Mouse (Mus musculus): Measurements from ENCODE around the gene Tmcc2. TPM values are rescaled to one million over a fixed set of nuclear protein-coding genes. Genes with fewer than 3 reads are reported as not detected.

Tmcc2 gene
- total RNA-seq, 1 experiment from 2014 or later, result 4.5 TPM

GRCm38 (mm10) chr1:132396705-132397104, 5.6 kb upstream of the Tmcc2 start:
- ATAC-seq (ENCODE audit: extremely low read depth, insufficient number of reproducible peaks, low FRiP score, poor library complexity, severe bottlenecking), result no peak

DNA sequence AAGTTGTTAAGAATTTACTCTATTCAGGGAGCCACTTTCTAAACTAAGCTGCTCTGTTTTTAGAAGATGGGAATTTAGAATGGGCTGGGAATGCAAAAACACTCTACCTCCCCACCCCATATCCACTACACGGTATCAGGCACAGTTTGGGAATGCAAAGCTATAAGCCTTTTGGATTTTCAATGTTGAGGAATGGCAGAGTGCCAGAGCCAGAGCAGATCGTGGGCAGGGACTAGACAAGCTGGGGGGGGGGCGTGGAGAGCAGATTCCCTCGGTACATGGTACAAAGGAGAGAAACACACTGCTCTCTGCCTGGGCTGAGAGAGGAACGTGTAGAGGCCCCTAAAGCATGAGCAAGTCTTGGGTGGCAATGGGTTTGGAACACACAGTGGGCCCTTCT, 1.8 kb upstream of the Tmcc2 start:
- ATAC-seq (ENCODE audit: extremely low read depth, insufficient number of reproducible peaks, low FRiP score, poor library complexity, severe bottlenecking), result no peak

DNA sequence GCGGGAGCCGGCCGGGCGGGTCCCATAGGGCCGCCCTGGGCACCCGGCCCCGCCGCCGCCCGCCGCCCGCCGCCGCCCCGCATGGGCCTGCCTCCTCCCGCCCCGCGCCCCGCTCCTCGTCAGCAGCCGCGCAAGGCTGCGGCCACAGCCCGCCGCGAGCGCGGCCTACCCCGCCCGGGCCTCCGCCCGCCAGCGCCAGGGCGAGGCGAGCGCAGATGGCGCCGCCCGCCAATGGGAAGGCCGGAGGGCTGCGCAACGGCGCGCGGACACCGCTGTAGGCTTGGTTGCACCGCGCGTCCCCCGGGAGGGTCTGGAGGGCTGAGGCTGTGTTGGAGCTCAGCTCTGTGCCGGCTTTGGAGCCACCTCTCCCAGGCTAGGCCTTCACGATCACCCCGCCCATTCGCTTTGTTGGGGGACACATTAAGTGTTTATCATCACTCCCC, 520 bp upstream of the Tmcc2 start:
- no peak for ATAC-seq (ENCODE audit: extremely low read depth, insufficient number of reproducible peaks, low FRiP score, poor library complexity, severe bottlenecking)

GRCm38 (mm10) chr1:132389886-132390585, 1.0 kb downstream of the Tmcc2 start:
- ATAC-seq (ENCODE audit: extremely low read depth, insufficient number of reproducible peaks, low FRiP score, poor library complexity, severe bottlenecking), result peak; percentile 54; the same call in 1 of the 2 replicates

DNA sequence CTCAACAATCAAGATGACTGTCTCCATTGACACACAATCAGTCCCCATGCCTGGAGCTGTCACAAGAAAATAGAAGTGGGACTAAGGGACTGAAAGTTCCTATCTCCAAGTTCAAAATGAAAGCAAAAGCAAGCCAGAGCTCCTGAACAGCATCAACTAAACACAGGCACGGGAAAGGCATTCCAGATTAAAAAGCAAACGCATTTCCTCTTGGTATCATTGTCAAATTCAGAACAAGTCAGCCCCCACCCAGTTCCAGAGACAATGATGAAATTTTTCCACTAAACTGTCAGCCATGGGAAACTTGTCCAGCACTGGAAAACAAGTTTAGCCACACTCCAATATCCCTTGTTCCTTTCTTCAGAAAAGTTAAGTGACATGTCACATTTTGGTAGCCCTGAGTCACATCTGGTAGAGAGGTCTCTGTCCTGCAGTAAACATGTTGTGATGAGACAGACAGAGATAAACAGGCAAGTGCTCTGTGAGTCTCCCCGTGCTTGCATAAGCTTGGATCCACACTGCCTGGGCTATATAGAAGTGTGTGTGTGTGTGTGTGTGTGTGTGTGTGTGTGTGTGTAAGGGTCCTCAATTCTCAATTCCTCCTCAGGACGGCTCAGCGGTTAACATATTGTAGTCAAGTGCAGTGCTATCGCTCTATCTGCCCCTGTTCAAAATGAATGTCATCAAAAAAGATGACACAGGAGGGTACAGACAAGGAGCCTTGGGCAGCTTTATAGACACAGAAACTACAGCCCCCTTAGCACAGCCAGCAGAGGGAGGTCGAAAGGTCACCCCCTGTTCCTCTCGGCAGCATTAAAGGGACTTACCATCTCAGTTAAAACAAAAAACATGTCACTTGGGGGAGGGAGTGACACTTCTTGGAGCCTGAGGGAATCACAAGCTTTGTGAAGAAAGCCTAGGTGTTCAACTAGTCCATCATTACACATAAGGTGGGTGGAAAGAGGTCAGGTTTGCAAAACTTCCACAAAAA, 2.0 kb downstream of the Tmcc2 start:
- no peak for ATAC-seq (ENCODE audit: extremely low read depth, insufficient number of reproducible peaks, low FRiP score, poor library complexity, severe bottlenecking)

DNA sequence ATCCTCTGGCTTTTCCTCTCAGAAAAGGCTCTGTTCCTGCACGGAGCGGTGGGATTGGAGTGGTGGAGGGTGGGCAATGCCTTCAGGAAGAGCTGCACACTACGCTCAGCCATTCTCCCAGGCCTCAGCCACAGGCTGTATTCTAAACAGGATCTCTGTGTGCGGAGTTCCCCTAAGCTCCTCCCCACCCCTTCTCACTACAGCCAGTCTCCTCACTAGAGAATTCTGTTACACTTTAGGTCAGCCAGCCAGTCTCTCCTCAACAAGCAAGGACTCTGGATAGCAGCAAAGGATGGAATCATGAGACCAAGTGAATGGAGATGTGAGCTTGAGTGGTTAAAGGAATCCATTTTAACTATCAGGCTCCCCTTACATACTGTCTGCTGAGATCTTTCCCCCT, 3.1 kb downstream of the Tmcc2 start:
- ATAC-seq (ENCODE audit: extremely low read depth, insufficient number of reproducible peaks, low FRiP score, poor library complexity, severe bottlenecking), result no peak

DNA sequence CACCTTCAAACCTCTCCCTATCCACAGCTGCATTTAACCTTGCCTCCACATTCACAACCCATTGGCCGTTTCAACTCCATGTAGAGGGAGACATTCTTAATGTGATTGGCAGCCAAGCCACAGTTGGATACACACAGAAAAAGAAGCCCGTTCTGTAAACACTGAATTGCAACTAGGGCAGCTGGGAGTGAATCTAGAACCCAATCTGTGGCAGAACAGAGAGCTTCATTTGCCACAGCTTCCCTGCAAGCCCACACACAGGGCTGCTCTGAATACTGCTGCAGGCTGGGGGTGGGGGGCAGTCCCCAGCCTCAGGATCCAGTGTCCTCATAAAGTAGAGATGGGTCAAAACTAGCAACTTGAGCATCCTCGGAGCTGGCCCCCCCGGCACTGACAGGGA, 4.8 kb downstream of the Tmcc2 start:
- ATAC-seq (ENCODE audit: extremely low read depth, insufficient number of reproducible peaks, low FRiP score, poor library complexity, severe bottlenecking), result no peak

- no peak for ATAC-seq (ENCODE audit: extremely low read depth, insufficient number of reproducible peaks, low FRiP score, poor library complexity, severe bottlenecking)
Measured at GRCm38 (mm10) chr1:132385711-132386110, 5.4 kb downstream of the Tmcc2 start.

- ATAC-seq (ENCODE audit: extremely low read depth, insufficient number of reproducible peaks, low FRiP score, poor library complexity, severe bottlenecking), result no peak
Measured at GRCm38 (mm10) chr1:132385266-132385665, 5.8 kb downstream of the Tmcc2 start.

- no peak for ATAC-seq (ENCODE audit: extremely low read depth, insufficient number of reproducible peaks, low FRiP score, poor library complexity, severe bottlenecking)
Measured at GRCm38 (mm10) chr1:132384001-132384554, 7.0 kb downstream of the Tmcc2 start.

DNA sequence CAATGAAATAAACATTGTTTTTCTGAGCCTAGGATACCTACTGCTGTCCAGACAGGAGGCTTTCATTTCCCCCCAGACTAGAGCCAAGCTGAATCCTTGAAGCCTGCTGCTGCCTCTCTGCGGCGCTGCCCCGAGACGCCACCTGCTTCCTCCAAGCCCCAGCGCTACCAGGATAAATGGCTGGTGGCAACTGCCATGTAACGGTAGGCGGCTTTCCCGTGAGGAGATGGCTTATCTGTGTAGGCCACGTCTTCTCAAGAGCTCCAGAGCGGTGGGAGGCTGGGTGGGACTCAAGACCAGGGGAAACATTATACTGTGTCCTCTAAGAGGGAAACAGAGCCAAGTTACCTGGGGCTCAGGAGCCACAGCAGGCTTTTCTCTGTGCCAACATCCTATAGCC, 9.2 kb downstream of the Tmcc2 start:
- ATAC-seq (ENCODE audit: extremely low read depth, insufficient number of reproducible peaks, low FRiP score, poor library complexity, severe bottlenecking), result no peak

GRCm38 (mm10) chr1:132380550-132381100, 10.5 kb downstream of the Tmcc2 start:
- no peak for ATAC-seq (ENCODE audit: extremely low read depth, insufficient number of reproducible peaks, low FRiP score, poor library complexity, severe bottlenecking)

- no peak for ATAC-seq (ENCODE audit: extremely low read depth, insufficient number of reproducible peaks, low FRiP score, poor library complexity, severe bottlenecking)
Measured at GRCm38 (mm10) chr1:132377811-132378210, 13.3 kb downstream of the Tmcc2 start.

- no peak for ATAC-seq (ENCODE audit: extremely low read depth, insufficient number of reproducible peaks, low FRiP score, poor library complexity, severe bottlenecking)
Measured at GRCm38 (mm10) chr1:132377055-132377365, 14.1 kb downstream of the Tmcc2 start.

DNA sequence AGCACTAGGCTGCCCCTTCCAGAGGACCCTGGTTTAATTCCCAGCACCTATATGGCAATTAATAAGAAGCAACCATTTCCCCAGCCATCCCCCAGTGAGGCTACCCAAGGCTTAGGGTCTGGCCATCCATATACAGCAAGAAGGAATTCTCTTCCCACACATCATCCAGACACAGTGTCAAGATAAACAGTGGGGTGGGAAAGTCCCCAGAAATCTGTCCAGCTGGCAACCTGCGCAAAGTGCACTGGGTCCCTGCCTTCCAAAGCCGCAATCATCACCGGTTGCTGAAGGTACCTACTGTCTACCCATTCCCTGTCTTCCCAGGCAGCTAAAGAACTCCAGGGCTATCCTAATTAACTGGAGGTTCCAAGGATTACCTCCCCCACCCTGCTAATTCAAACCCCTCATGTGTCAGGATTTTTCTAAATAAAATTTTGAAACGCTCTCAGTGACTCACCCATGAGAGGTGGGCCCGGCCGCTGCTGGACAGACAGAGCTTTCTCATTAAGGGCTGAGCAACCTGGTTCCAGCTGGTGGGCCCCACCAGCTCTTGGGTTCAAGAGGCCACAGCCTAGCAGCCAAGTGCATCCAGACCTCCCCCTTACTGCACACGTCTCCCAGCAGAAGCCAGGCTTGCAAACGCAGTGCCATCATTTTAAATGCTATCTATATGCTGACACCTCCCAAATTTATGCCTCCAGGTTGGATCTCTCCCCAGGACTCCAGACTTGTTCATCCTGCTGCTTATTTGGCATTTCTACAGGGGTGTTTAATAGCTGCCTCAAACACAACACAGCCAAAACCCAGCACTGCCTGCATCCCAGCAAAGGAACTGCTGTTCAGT, 14.6 kb downstream of the Tmcc2 start:
- no peak for ATAC-seq (ENCODE audit: extremely low read depth, insufficient number of reproducible peaks, low FRiP score, poor library complexity, severe bottlenecking)

DNA sequence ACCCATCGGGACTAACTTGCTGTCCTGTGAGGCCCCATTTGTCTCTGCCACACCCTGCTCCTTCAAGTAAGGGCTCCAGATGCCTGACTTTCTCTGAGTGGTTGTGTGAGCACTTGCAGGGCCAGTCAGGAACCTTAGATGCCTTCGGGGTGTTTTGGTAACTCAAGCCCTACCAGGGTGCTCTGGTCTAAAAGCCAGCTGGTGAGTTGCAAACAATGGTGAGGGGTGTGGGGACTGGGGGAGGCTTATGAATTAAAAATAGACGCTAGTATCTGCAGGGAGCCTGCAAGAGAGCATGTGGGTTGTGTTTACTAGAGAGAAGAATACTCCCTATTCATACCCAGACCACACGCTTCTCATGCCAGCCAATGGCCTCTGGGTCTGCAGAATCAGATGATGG, 15.8 kb downstream of the Tmcc2 start:
- no peak for ATAC-seq (ENCODE audit: extremely low read depth, insufficient number of reproducible peaks, low FRiP score, poor library complexity, severe bottlenecking)

GRCm38 (mm10) chr1:132374873-132375244, 16.2 kb downstream of the Tmcc2 start:
- ATAC-seq (ENCODE audit: extremely low read depth, insufficient number of reproducible peaks, low FRiP score, poor library complexity, severe bottlenecking), result no peak

DNA sequence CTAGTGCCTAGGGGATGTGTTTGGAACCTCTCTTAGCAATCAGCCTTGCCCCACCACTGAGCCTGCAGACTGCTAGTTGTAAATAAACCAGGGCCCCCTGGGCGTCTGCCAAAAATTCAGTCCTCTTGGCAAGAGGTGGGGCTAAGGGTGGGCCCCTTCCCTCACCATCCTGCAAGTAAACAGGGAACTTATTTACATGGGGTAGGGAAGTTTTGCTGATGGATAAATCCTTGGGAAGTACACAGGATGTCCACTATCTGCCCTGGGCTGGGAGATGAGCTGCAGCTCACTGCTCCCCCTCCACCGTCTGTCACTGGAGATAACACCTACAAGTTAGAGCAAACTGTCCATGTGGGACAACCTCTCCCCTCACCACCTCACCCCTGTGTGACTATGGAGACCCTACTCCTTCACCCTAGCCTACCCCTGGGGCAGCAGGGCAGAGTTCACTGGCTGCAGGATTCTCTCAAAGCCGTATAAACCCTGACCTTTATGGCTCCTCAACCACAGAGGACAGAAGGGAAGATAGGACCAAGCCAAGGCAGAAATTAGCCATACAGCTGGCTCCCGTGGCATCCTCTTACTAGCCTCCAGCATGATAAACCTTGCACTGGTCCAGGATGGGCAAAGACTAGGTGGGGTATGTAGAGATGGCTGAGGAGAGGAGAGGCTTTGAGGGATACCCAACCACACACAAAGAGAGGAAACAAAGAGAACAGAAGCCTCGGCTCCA, 16.8 kb downstream of the Tmcc2 start:
- ATAC-seq (ENCODE audit: extremely low read depth, insufficient number of reproducible peaks, low FRiP score, poor library complexity, severe bottlenecking), result no peak
